Mouse (Mus musculus): ENCODE measurements around the gene Nim1k. TPM values are rescaled to one million over a fixed set of nuclear protein-coding genes. Genes with fewer than 3 reads are reported as not detected.
"Not testable (repeated sequence)": the region's sequence is repeated elsewhere in the genome, so short reads cannot be mapped to it uniquely, and the experiment has no call there.

Nim1k gene
- polyA plus RNA-seq, 1 experiment from 2014 or later, result 1.1 TPM

GRCm38 (mm10) chr13:119661420-119661819 is 94.3 kb downstream of the Nim1k start:
- not testable (repeated sequence) for H3K4me1 ChIP-seq; H3K36me3 ChIP-seq; H3K9me3 ChIP-seq (replicated peaks); H3K9ac ChIP-seq; H3K27me3 ChIP-seq; H3K4me2 ChIP-seq; H3K4me3 ChIP-seq (replicated peaks); ATAC-seq (replicated peaks; ENCODE audit: low FRiP score); H3K27ac ChIP-seq
- WGBS, result 86% methylated on average over 5 of the region's 9 CpGs

Other genes starting within 250 kb of the Nim1k start
- gene Ccl28, start 132.1 kb downstream of the Nim1k start, polyA plus RNA-seq (2015; fragmentation: Nextera tagmentation; extraction: Ambion mirVana), result 0.05 and 0.13 TPM in 2 replicates
- 179 and 188 TPM in 2 replicates for gene Hmgcs1, start 65.5 kb downstream of the Nim1k start, polyA plus RNA-seq (2015; fragmentation: Nextera tagmentation; extraction: Ambion mirVana)
- 37.0 and 37.3 TPM in 2 replicates for gene Zfp131, start 35.0 kb upstream of the Nim1k start, polyA plus RNA-seq (2015; fragmentation: Nextera tagmentation; extraction: Ambion mirVana)
- gene AF067063, start 74.3 kb upstream of the Nim1k start, polyA plus RNA-seq (2015; fragmentation: Nextera tagmentation; extraction: Ambion mirVana), result not detected in 2 replicates
- gene D13Ertd608e, start 80.1 kb upstream of the Nim1k start, polyA plus RNA-seq (2015; fragmentation: Nextera tagmentation; extraction: Ambion mirVana), result not detected in 2 replicates
- gene Tcstv1, start 138.9 kb upstream of the Nim1k start, polyA plus RNA-seq (2015; fragmentation: Nextera tagmentation; extraction: Ambion mirVana), result not detected in 2 replicates
- not detected in 2 replicates for gene Gm21761, start 173.4 kb upstream of the Nim1k start, polyA plus RNA-seq (2015; fragmentation: Nextera tagmentation; extraction: Ambion mirVana)
- gene B020031M17Rik, start 194.9 kb upstream of the Nim1k start, polyA plus RNA-seq (2015; fragmentation: Nextera tagmentation; extraction: Ambion mirVana), result not detected in 2 replicates

All from kidney, embryonic 15.5 days (tissue).